Mouse (Mus musculus): Measurements from ENCODE around the gene Olfr140. TPM values are rescaled to one million over a fixed set of nuclear protein-coding genes. Genes with fewer than 3 reads are reported as not detected.

Gene Olfr140
- not detected in 2 replicates for polyA plus RNA-seq (2012; rRNA removed)

DNA sequence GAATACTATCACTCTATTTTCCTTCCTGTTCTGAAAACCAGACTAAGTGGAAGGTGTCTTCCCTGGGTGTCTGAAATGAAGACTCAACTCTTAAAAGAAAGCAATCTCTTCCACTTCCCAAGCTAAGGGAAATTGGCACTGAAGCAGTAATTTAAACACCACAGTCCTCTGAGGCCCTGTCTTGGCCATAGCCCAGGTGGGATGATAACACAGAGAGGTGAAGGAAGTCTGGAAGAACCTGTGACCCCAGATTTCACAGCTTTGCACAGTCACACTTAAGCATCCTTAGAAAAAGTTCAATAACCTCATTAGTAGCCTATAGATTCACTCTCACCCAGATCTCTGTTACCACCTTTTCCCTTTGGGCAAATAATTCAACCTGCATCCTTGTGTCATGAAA, at the start of gene Olfr140:
Olfr140 (minus strand) TSS at position 101 of the 400 bp plus-strand sequence.

DNA sequence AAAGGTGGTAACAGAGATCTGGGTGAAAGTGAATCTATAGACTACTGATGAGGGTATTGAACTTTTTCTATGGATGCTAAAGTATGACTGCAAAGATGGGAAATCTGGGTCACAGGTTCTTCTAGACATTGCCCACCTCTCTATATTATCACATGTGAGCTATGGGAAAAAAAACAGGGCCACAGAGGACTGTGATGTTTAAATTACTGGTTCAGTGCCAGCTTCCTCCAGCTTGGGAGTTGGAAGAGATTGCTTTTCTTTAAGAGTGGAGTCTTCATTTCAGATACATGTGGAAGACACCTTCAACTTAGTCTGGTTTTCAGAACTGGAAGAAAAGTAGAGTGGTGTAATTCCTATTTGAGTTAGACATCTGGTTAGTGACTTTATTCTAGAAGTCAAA, 28.4 kb downstream of the Olfr140 start, which contains the start of gene Olfr1265:
Olfr1265 (plus strand) TSS at position 301 of the 400 bp plus-strand sequence.

DNA sequence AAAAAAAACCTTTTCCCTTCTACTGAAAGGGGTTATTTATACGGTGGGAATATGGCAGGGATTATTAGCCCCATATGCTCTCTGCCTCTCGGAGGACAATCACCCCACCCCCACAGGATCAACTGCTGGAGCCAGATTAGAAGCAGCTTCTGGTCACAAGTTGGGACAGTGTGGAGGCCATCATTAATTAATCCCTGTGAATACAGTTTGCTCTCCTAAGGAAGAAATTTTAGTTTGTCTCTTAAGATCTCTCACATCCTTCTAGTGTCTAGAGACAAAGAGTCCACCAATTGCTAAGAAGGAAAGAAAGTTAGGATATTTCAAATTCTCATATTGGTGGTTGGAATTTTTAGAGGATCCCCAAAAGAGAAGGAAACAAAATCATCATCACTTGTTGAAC, 37.9 kb downstream of the Olfr140 start, which contains the start of gene Olfr1264:
Olfr1264 (minus strand) TSS at position 101 of the 400 bp plus-strand sequence.

DNA sequence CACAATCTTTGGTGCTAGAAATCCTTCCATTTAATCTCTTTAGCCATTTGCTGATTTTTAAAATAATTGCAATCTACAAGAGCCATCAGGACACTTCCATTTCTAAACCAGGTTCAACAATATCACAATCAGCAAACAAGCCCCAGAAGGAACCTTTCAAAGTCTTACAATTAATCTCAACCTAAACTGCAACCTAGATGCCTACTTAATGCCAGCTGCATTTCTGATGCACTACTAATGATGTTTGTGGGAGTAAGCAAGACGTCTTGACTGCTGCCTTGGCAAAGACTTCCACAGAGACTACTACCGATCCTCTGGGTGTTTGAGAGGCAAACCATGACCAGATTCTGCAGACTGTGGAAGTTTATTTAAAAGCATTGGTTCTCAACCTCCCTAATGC, 51.6 kb downstream of the Olfr140 start, which contains the start of gene Olfr1263:
Olfr1263 (plus strand) TSS at position 301 of the 400 bp plus-strand sequence.

DNA sequence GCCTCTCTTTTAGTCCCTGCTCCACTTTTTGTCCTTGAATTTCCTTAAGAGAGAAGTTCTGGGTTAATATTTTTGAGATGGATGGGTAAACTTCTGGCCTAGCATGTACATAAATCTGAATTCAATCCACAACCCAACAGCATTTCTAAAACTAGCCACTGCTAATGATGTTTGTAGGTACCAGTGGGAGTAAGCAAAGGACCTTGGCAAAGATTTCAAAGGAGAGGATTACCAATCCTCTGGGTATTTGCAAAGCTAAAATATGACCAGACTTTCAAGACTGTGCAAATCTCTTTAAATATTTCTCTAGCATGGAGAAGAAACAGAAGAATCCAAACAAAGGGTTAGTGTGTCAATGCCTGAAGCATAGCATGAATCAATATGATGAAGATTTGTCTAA, 63.5 kb downstream of the Olfr140 start, which contains the start of gene Olfr1262:
Olfr1262 (plus strand) TSS at position 301 of the 400 bp plus-strand sequence.

Other genes starting within 250 kb of the Olfr140 start
- not detected in 2 replicates for gene Olfr1256, start 222.0 kb downstream of the Olfr140 start, polyA plus RNA-seq (2012; rRNA removed)
- 0.14 TPM in 1 of 2 replicates, not detected in the other for gene Olfr48, start 215.4 kb downstream of the Olfr140 start, polyA plus RNA-seq (2012; rRNA removed)
- gene Olfr1257, start 185.2 kb downstream of the Olfr140 start, polyA plus RNA-seq (2012; rRNA removed) = not detected in 2 replicates
- gene Olfr1258, start 136.3 kb downstream of the Olfr140 start, polyA plus RNA-seq (2012; rRNA removed) = not detected in 2 replicates
- gene Olfr1259, start 114.9 kb downstream of the Olfr140 start, polyA plus RNA-seq (2012; rRNA removed) = 0.01 and 0.09 TPM in 2 replicates
- gene Olfr1260, start 89.3 kb downstream of the Olfr140 start, polyA plus RNA-seq (2012; rRNA removed) = not detected in 2 replicates
- not detected in 2 replicates for gene Olfr1261, start 72.4 kb downstream of the Olfr140 start, polyA plus RNA-seq (2012; rRNA removed)
- gene Olfr1262, start 63.4 kb downstream of the Olfr140 start, polyA plus RNA-seq (2012; rRNA removed) = not detected in 2 replicates
- gene Olfr1263, start 51.5 kb downstream of the Olfr140 start, polyA plus RNA-seq (2012; rRNA removed) = not detected in 2 replicates
- not detected in 2 replicates for gene Olfr1264, start 38.0 kb downstream of the Olfr140 start, polyA plus RNA-seq (2012; rRNA removed)
- not detected in 2 replicates for gene Olfr1265, start 28.3 kb downstream of the Olfr140 start, polyA plus RNA-seq (2012; rRNA removed)
- gene Olfr1269, start 57.8 kb upstream of the Olfr140 start, polyA plus RNA-seq (2012; rRNA removed) = not detected in 2 replicates
- 0.04 and 0.10 TPM in 2 replicates for gene Olfr32, start 78.7 kb upstream of the Olfr140 start, polyA plus RNA-seq (2012; rRNA removed)
- gene Olfr1270, start 89.5 kb upstream of the Olfr140 start, polyA plus RNA-seq (2012; rRNA removed) = 0.10 TPM in 1 of 2 replicates, not detected in the other
- not detected in 2 replicates for gene Olfr1506, start 160.9 kb upstream of the Olfr140 start, polyA plus RNA-seq (2012; rRNA removed)
- not detected in 2 replicates for gene Olfr142, start 194.0 kb upstream of the Olfr140 start, polyA plus RNA-seq (2012; rRNA removed)
- gene Olfr1271, start 207.4 kb upstream of the Olfr140 start, polyA plus RNA-seq (2012; rRNA removed) = not detected in 2 replicates
- not detected in 2 replicates for gene Olfr1272, start 229.2 kb upstream of the Olfr140 start, polyA plus RNA-seq (2012; rRNA removed)

Measured in central nervous system, embryonic 18 days (tissue).